Mouse (Mus musculus): ENCODE results near the gene Kntc1. TPM values are rescaled to one million over a fixed set of nuclear protein-coding genes. Genes with fewer than 3 reads are reported as not detected.

Gene Kntc1
- polyA plus RNA-seq, 1 experiment from 2014 or later: 19.9 TPM

DNA sequence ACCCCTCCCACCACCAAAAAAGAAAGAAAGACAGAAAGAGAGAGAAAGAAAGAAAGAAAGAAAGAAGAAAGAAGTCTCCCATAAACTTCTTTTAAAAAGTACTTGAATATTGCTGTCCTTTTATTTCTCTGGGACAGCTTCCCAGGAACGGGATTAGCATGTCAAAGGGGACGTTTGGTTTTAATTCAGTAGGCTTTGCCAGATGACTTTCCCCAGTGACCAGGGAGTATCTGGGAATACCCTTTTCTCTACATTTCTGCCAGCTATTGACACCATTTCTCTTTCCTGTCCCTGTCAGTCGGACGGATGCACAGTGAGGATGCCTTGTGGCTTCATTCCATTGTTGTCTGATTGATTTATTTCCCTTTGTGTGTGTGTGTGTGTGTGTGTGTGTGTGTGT, 94.3 kb downstream of the Kntc1 start:
- 44% methylated on average over 4 of the region's 4 CpGs for WGBS
- H3K9ac ChIP-seq: no peak overlapping the region

DNA sequence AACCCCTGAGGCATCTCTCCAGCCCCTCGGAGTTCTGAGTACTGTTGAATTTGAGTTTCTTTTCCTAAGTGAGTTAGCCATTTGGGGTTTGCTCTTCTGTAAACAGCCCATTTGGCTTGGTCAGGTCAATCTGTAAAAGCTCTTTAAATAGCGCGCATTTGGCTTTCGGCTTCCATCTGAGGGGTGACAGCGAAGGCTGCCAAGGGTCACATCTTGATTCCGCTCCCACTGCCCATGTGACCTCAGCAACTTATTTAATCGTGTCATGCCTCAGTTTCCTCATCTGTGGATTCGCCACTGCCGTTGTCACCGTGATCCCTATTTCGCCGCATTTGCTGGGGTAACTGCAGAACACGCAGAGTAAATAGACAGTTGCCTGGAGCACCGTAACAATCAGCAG, 94.8 kb downstream of the Kntc1 start:
- Histone ChIP-seq H3K4me3 (replicated peaks) (no peak overlapping the region), H3K4me2 (replicated peaks) (no peak overlapping the region), H3K4me1 (no peaks in the 10 kb centered on the region), H3K27me3 (no peaks in the 10 kb centered on the region), H3K9me3 (replicated peaks) (no peaks in the 10 kb centered on the region), H3K9ac (no peak overlapping the region), H3K27ac (replicated peaks) (no peak overlapping the region), H3K36me3 (no peaks in the 10 kb centered on the region)
- no peak for ATAC-seq (ENCODE audit: insufficient number of reproducible peaks, low FRiP score, low TSS enrichment, low read depth)
- WGBS: 84% methylated on average over 14 of the region's 14 CpGs

More for the DNA sequence above, 94.3 kb downstream of the Kntc1 start:
- no peak for ATAC-seq (ENCODE audit: insufficient number of reproducible peaks, low FRiP score, low TSS enrichment, low read depth)
- Histone ChIP-seq H3K27ac (replicated peaks) (no peak overlapping the region), H3K9me3 (replicated peaks) (no peaks in the 10 kb centered on the region), H3K4me1 (no peaks in the 10 kb centered on the region), H3K27me3 (no peaks in the 10 kb centered on the region), H3K4me3 (replicated peaks) (no peak overlapping the region), H3K36me3 (no peaks in the 10 kb centered on the region), H3K4me2 (replicated peaks) (no peak overlapping the region)

DNA sequence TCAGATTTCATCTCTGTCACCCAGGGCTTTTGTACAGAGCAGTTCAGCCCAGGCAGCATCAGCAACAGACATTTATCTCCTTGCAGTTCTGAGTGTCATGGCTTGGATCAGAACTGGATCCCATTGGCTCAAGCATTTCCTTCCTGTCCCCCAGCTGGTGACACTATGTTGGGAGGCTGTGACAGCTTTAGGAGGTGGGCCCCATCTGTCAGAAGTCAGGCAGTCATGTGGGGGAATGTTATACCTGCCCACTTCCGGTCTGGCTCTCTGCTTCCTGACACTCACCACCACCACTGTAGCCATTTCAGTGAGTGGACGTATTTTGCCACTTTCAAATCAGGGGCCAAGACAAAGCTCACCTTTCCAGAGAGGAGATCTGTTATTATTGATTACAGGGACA, 101.9 kb downstream of the Kntc1 start:
- Histone ChIP-seq H3K9ac (no peak overlapping the region), H3K27me3 (no peaks in the 10 kb centered on the region), H3K9me3 (replicated peaks) (no peaks in the 10 kb centered on the region), H3K4me2 (replicated peaks) (no peak overlapping the region), H3K4me1 (no peaks in the 10 kb centered on the region), H3K36me3 (no peaks in the 10 kb centered on the region), H3K4me3 (replicated peaks) (no peak overlapping the region), H3K27ac (replicated peaks) (no peak overlapping the region)
- no peak for ATAC-seq (ENCODE audit: insufficient number of reproducible peaks, low FRiP score, low TSS enrichment, low read depth)
- WGBS: 45% methylated on average over 2 of the region's 2 CpGs

DNA sequence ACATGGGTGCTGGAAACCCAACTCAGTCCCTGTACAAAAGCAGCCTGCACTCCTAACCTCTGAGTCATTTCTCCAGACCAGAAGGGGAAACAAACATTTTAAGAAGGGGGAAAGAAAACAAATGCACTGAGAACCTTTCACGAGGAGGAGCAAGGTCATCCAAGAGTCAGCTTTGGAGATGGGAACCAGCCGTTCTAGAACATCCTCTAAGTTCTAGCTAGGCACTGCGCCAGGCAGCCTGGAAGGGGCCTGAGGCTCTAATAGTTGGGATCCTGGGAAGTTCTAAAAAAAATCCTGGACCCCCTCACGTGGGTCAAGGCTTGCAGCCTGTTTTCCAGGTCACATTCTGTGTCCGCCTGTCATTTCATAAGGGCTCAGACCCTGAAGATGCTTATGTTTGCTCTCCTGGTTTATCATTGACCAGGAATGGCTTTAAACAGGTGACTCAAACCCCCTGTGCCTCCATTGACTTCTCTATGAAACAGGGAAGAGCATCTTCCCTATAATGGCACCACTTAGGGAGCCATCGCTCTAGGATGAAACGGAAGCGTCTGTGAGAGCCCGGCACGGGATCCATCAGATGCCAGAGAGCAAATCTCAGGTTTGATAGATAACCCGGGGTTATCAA, 104.5 kb downstream of the Kntc1 start:
- Histone ChIP-seq H3K4me2 (replicated peaks) (no peak overlapping the region), H3K4me1 (peaks cover under 1% of the 10 kb centered on the region; the same call in 1 of the 2 replicates), H3K27me3 (no peaks in the 10 kb centered on the region), H3K9ac (no peak overlapping the region), H3K27ac (replicated peaks) (no peak overlapping the region), H3K9me3 (replicated peaks) (no peaks in the 10 kb centered on the region), H3K36me3 (no peaks in the 10 kb centered on the region), H3K4me3 (replicated peaks) (no peak overlapping the region)
- ATAC-seq (ENCODE audit: insufficient number of reproducible peaks, low FRiP score, low TSS enrichment, low read depth): no peak
- 86% methylated on average over 11 of the region's 11 CpGs for WGBS

DNA sequence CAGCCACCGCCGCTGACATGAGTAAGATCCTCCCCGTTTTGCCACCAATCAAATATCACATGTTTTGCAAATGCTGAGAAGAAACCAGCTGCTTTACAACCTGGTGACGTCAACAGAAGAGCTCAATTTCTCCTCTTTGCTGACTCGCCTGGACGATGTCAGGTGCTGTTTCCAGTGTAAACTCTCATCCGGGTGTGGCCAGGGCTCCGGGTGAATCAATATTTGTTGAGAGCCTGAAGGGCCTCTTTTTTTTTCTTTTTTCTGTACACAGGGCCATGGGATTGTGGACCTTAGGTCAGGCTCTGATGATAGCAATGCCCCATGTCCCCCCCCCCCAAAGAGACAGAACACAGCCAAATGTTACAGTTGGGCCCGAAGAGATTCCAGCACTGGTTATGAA, 105.0 kb downstream of the Kntc1 start:
- WGBS: 80% methylated on average over 9 of the region's 9 CpGs
- Histone ChIP-seq H3K27ac (replicated peaks) (no peak overlapping the region), H3K36me3 (no peaks in the 10 kb centered on the region), H3K27me3 (no peaks in the 10 kb centered on the region), H3K4me3 (replicated peaks) (no peak overlapping the region), H3K9ac (no peak overlapping the region), H3K9me3 (replicated peaks) (no peaks in the 10 kb centered on the region), H3K4me2 (replicated peaks) (no peak overlapping the region), H3K4me1 (peaks cover 3% of the 10 kb centered on the region; the same call in 1 of the 2 replicates)
- no peak for ATAC-seq (ENCODE audit: insufficient number of reproducible peaks, low FRiP score, low TSS enrichment, low read depth)

- ATAC-seq (ENCODE audit: insufficient number of reproducible peaks, low FRiP score, low TSS enrichment, low read depth): no peak
- Histone ChIP-seq H3K9ac (no peak overlapping the region), H3K4me3 (replicated peaks) (no peak overlapping the region), H3K27me3 (no peaks in the 10 kb centered on the region), H3K4me2 (replicated peaks) (no peak overlapping the region), H3K36me3 (no peaks in the 10 kb centered on the region), H3K9me3 (replicated peaks) (no peaks in the 10 kb centered on the region), H3K27ac (replicated peaks) (no peak overlapping the region), H3K4me1 (peaks cover 3% of the 10 kb centered on the region; the same call in 1 of the 2 replicates)
- 48% methylated on average over 11 of the region's 11 CpGs for WGBS
Measured at GRCm38 (mm10) chr5:123858798-123859197, 109.3 kb downstream of the Kntc1 start.

- Histone ChIP-seq H3K4me3 (replicated peaks) (peak overlapping the region; percentile 7; the same call in 1 of the 2 replicates), H3K4me2 (replicated peaks) (peak overlapping the region; percentile 8; the same call in 1 of the 2 replicates), H3K4me1 (peaks cover 7% of the 10 kb centered on the region; the same call in 1 of the 2 replicates), H3K27ac (replicated peaks) (peak overlapping the region; percentile 66), H3K27me3 (no peaks in the 10 kb centered on the region), H3K9ac (no peak overlapping the region), H3K36me3 (no peaks in the 10 kb centered on the region), H3K9me3 (replicated peaks) (no peaks in the 10 kb centered on the region)
- 67% methylated on average over 15 of the region's 15 CpGs for whole genome bisulfite sequencing
- no peak for ATAC-seq (ENCODE audit: insufficient number of reproducible peaks, low FRiP score, low TSS enrichment, low read depth)
Measured at GRCm38 (mm10) chr5:123862374-123863350, 113.1 kb downstream of the Kntc1 start.

DNA sequence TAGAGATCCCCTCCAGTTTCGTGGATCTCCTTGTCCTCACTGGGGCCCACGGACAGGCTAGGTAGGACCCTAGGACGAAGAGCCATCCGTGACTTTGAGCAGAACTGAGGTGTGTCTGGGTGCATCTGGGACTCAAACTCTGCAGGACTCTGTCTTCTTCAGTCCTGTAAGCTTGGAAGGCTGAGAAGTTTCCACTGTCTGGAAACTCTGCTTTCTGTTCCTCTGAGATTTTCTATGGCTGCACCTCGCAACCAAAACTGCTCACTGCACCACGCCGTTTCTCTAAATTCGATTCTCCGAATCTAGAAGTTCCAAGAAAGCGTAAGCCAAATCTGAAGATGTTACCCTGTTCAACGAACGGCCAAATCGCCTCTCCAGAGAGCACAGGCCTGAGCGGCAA, 114.4 kb downstream of the Kntc1 start:
- 85% methylated on average over 14 of the region's 14 CpGs for WGBS
- H3K27ac ChIP-seq (replicated peaks): no peak overlapping the region
- H3K4me3 ChIP-seq (replicated peaks): no peak overlapping the region
- H3K4me2 ChIP-seq (replicated peaks): no peak overlapping the region
- no peaks in the 10 kb centered on the region for H3K27me3 ChIP-seq
- H3K36me3 ChIP-seq: no peaks in the 10 kb centered on the region
- H3K4me1 ChIP-seq: peaks cover 6% of the 10 kb centered on the region; the same call in 1 of the 2 replicates
- ATAC-seq (ENCODE audit: insufficient number of reproducible peaks, low FRiP score, low TSS enrichment, low read depth): no peak
- no peaks in the 10 kb centered on the region for H3K9me3 ChIP-seq (replicated peaks)
- no peak overlapping the region for H3K9ac ChIP-seq

DNA sequence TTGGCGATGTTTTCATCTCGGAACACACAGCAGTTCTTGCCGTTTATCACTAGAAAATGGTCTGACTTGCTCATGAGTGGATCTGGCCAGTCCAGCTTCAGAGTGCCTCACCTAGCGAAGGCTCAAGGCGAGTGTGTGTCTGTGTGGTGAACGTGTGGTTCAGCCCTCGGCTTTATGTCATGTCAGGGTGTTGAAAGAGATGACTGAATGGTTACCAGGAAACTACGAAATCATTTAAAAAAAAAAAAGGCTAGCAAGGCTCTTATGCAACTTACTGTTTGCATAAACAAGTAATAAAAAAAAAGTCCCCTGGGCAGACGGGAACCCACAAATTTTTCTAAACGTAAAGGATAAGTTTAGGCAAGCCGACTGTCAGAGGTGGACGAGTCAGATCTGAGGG, 115.8 kb downstream of the Kntc1 start, which contains the start of gene Hcar2:
Hcar2 (minus strand) TSS at position 135 of the 400 bp plus-strand sequence.
- no peak for ATAC-seq (ENCODE audit: insufficient number of reproducible peaks, low FRiP score, low TSS enrichment, low read depth)
- H3K4me1 ChIP-seq: 0 out of 2 replicates have a peak, but pooled peaks cover 3% of the 10 kb centered on the region
- WGBS: 56% methylated on average over 12 of the region's 12 CpGs
- H3K9ac ChIP-seq: no peak within 1 kb of the TSS
- H3K36me3 ChIP-seq: no peaks in the 10 kb centered on the region
- H3K4me2 ChIP-seq (replicated peaks): no peak within 1 kb of the TSS; the same call in 1 of the 2 replicates
- H3K27me3 ChIP-seq: no peaks in the 10 kb centered on the region
- no peaks in the 10 kb centered on the region for H3K9me3 ChIP-seq (replicated peaks)
- no peak within 1 kb of the TSS for H3K4me3 ChIP-seq (replicated peaks)
- 0 out of 2 replicates have a peak within 1 kb of the TSS, but pooled peaks have one; percentile 13 for H3K27ac ChIP-seq (replicated peaks)

GRCm38 (mm10) chr5:123866457-123866856, 116.9 kb downstream of the Kntc1 start:
- Histone ChIP-seq H3K36me3 (no peaks in the 10 kb centered on the region), H3K9ac (no peak overlapping the region), H3K27ac (replicated peaks) (no peak overlapping the region), H3K4me2 (replicated peaks) (no peak overlapping the region), H3K9me3 (replicated peaks) (no peaks in the 10 kb centered on the region), H3K4me3 (replicated peaks) (no peak overlapping the region), H3K27me3 (no peaks in the 10 kb centered on the region), H3K4me1 (0 out of 2 replicates have a peak, but pooled peaks cover 3% of the 10 kb centered on the region)
- 63% methylated on average over 4 of the region's 4 CpGs for WGBS
- no peak for ATAC-seq (ENCODE audit: insufficient number of reproducible peaks, low FRiP score, low TSS enrichment, low read depth)

DNA sequence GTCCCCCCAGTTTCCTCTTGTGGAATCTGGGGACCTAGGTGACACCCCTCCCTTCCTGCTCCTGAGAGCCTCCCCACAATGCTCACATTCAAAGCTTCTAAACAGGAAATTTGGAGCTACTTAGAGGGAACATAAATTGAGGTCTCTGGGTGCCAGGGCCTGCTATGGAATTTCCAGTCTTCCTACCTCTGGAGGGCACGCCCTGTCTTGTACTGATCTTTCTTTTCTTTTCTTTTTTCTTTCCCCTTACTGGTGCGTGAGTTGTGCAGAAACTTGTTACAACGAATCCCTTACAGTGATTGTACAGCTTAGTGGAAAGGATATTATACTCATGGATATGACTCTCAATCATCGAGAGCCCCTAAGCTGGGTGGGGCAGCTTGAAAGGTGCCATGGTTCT, 120.1 kb downstream of the Kntc1 start:
- Histone ChIP-seq H3K27me3 (no peaks in the 10 kb centered on the region), H3K4me3 (replicated peaks) (no peak overlapping the region), H3K36me3 (no peaks in the 10 kb centered on the region), H3K27ac (replicated peaks) (peak overlapping the region; percentile 74), H3K9me3 (replicated peaks) (no peaks in the 10 kb centered on the region), H3K9ac (no peak overlapping the region), H3K4me1 (0 out of 2 replicates have a peak, but pooled peaks cover 3% of the 10 kb centered on the region), H3K4me2 (replicated peaks) (no peak overlapping the region)
- ATAC-seq (ENCODE audit: insufficient number of reproducible peaks, low FRiP score, low TSS enrichment, low read depth): no peak
- 66% methylated on average over 4 of the region's 4 CpGs for WGBS

Data from embryonic facial prominence, embryonic 15.5 days (tissue).